Mouse (Mus musculus): Measurements from ENCODE around the gene Pknox2.

GRCm38 (mm10) chr9:37038445-37038844 lies 108.8 kb downstream of the Pknox2 start:
- TF ChIP-seq CTCF (IDR thresholded peaks at IDR 0.05; ENCODE audit: insufficient read depth, low read length) = no peak
- no peak for TF ChIP-seq POLR2A (IDR thresholded peaks at IDR 0.05; ENCODE audit: borderline replicate concordance, extremely low read depth, low read depth, low read length)

Data from lung, adult 2 months (tissue).